Mouse (Mus musculus): ENCODE measurements around the gene Myo19.
"Not testable (repeated sequence)": the region's sequence is repeated elsewhere in the genome, so short reads cannot be mapped to it uniquely, and the experiment has no call there.

The Myo19 gene

GRCm38 (mm10) chr11:84879772-84880464 lies at the start of gene Myo19, which contains the start of gene Pigw:
Myo19 (plus strand) TSS chr11:84880148.
Pigw (minus strand) TSS chr11:84880285.
- DNase-seq (ENCODE audit: low spot score), result peak; percentile 88

GRCm38 (mm10) chr11:84839330-84839729 lies 40.6 kb upstream of the Myo19 start:
- no peak for DNase-seq (ENCODE audit: low spot score)

- DNase-seq (ENCODE audit: low spot score), result no peak
Measured at GRCm38 (mm10) chr11:84846741-84847474, 33.0 kb upstream of the Myo19 start.

- DNase-seq (ENCODE audit: low spot score), result no peak
Measured at GRCm38 (mm10) chr11:84847475-84848090, 32.4 kb upstream of the Myo19 start.

GRCm38 (mm10) chr11:84855285-84855684 lies 24.7 kb upstream of the Myo19 start:
- no peak for DNase-seq (ENCODE audit: low spot score)

- no peak for DNase-seq (ENCODE audit: low spot score)
Measured at GRCm38 (mm10) chr11:84865268-84865667, 14.7 kb upstream of the Myo19 start.

- no peak for DNase-seq (ENCODE audit: low spot score)
Measured at GRCm38 (mm10) chr11:84867586-84867985, 12.4 kb upstream of the Myo19 start.

- peak; percentile 26 for DNase-seq (ENCODE audit: low spot score)
Measured at GRCm38 (mm10) chr11:84868786-84869259, 11.1 kb upstream of the Myo19 start.

- peak; percentile 96 for DNase-seq (ENCODE audit: low spot score)
Measured at GRCm38 (mm10) chr11:84869537-84870232, 10.3 kb upstream of the Myo19 start.

GRCm38 (mm10) chr11:84870337-84871043 lies 9.5 kb upstream of the Myo19 start, which contains the start of gene Ggnbp2:
Ggnbp2 (minus strand) TSS chr11:84870817.
- DNase-seq (ENCODE audit: low spot score), result peak; percentile 90

GRCm38 (mm10) chr11:84871046-84871445 lies 8.9 kb upstream of the Myo19 start:
- DNase-seq (ENCODE audit: low spot score), result peak; percentile 75

GRCm38 (mm10) chr11:84871548-84872069 lies 8.3 kb upstream of the Myo19 start:
- no peak for DNase-seq (ENCODE audit: low spot score)

- no peak for DNase-seq (ENCODE audit: low spot score)
Measured at GRCm38 (mm10) chr11:84873042-84873833, 6.7 kb upstream of the Myo19 start.

GRCm38 (mm10) chr11:84876020-84876419 lies 3.9 kb upstream of the Myo19 start:
- not testable (repeated sequence) for DNase-seq (ENCODE audit: low spot score)

GRCm38 (mm10) chr11:84879007-84879771 lies 759 bp upstream of the Myo19 start:
- peak; percentile 10 for DNase-seq (ENCODE audit: low spot score)

GRCm38 (mm10) chr11:84880465-84880961 lies 565 bp downstream of the Myo19 start:
- peak; percentile 77 for DNase-seq (ENCODE audit: low spot score)

GRCm38 (mm10) chr11:84880971-84881370 lies 1.0 kb downstream of the Myo19 start:
- peak; percentile 14 for DNase-seq (ENCODE audit: low spot score)

- DNase-seq (ENCODE audit: low spot score), result no peak
Measured at GRCm38 (mm10) chr11:84882346-84882745, 2.4 kb downstream of the Myo19 start.

GRCm38 (mm10) chr11:84885238-84885637 lies 5.3 kb downstream of the Myo19 start:
- no peak for DNase-seq (ENCODE audit: low spot score)
